Mouse (Mus musculus): ENCODE results near the gene Ank3. TPM values are rescaled to one million over a fixed set of nuclear protein-coding genes. Genes with fewer than 3 reads are reported as not detected.
A peak's percentile ranks its signal among the peaks of the same experiment; 100 is the strongest.

Gene Ank3
- polyA plus RNA-seq, 1 experiment from 2014 or later = 18.0 TPM

DNA sequence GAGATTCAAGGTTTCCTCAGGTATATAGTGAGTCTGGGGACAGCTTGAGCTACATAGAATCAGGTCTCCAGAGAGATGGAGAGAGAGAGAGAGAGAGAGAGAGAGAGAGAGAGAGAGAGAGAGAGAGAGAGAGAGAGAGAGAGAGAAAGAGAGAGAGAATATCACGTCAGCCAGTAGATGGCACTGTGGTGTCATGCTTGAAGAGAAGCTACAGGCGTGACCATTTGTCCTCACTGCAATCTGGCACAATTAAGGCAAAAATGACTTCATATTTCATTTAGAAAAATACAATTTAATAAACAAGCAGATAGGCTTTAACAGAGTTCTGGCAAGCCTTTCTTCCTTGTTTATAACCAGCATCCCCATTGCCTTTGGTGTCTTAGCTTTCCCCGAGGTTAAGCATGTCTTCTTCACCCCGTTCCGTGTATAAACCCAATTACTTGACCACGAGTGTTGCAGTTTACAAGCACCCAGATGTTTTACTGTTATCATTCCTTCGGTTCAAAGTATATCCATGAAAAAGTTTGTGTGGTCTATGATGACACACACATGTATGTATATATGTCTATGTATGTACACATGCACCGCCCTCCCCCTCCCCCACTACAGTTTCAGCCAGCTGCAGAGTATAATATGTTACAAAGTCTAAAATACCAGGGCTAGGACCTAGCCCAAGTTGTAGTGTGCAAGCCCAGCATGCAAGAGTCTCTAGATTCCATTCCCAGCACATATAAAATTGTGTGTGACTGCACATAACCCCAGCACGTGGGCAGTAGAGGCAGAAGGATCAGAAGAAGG, 53.8 kb downstream of the Ank3 start:
- no peak overlapping the region for H3K9ac ChIP-seq
- peak overlapping the region; percentile 40 for H3K4me2 ChIP-seq
- H3K4me1 ChIP-seq = 0 out of 2 replicates have a peak, but pooled peaks cover 8% of the 10 kb centered on the region
- H3K4me3 ChIP-seq = no peak overlapping the region
- WGBS = 37% methylated on average over 9 of the region's 9 CpGs
- H3K36me3 ChIP-seq = no peaks in the 10 kb centered on the region
- no peak overlapping the region for H3K27ac ChIP-seq
- H3K27me3 ChIP-seq = no peaks in the 10 kb centered on the region
- peak; percentile 58; the same call in 1 of the 2 replicates for ATAC-seq (ENCODE audit: borderline replicate concordance, extremely low read depth, low FRiP score, low TSS enrichment)
- no peaks in the 10 kb centered on the region for H3K9me3 ChIP-seq

DNA sequence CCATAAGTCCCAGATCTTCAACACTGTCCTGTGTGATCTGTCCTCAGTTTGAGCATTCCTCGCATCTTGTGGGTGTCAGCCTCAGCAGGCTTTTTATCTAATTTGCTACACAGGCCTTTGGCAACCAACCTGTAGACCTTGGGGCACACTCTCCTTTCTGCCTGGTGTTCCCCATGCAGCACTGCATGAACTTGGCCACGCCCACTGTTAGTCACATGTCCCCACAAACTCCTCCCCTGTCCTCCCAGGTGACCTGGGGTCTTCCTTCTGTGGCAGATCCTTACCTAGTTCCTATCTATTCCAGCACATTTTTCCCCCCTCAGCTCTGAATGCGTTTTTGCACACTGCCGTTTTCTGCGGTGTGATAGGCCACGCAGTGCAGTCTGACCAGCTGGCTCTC, 55.0 kb downstream of the Ank3 start:
- H3K36me3 ChIP-seq = no peaks in the 10 kb centered on the region
- WGBS = 84% methylated on average over 6 of the region's 6 CpGs
- H3K27ac ChIP-seq = no peak overlapping the region

DNA sequence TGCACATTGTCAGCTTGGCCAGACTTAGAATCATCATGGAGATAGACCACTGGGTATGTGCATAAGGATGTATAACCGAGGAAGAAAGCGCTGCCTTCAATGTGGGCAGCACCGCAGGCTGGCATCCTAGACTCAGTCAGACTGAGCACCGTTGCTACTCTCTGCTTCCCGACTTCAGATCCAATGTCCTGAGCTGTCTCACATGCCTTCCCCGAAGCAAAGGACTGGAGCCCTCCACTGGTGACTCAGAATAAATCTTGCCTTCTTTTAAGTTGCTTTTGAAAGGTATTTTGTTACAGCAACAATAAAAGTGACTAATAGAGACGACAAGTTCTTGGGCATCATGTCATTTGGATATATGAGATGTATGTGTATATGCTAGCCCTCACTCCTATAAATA, 55.9 kb downstream of the Ank3 start:
- H3K27ac ChIP-seq = no peak overlapping the region
- H3K36me3 ChIP-seq = no peaks in the 10 kb centered on the region
- no peak for ATAC-seq (ENCODE audit: borderline replicate concordance, extremely low read depth, low FRiP score, low TSS enrichment)
- H3K9ac ChIP-seq = no peak overlapping the region
- H3K4me3 ChIP-seq = no peak overlapping the region
- 66% methylated on average over 7 of the region's 7 CpGs for WGBS
- H3K9me3 ChIP-seq = no peaks in the 10 kb centered on the region
- no peak overlapping the region for H3K4me2 ChIP-seq
- 0 out of 2 replicates have a peak, but pooled peaks cover 8% of the 10 kb centered on the region for H3K4me1 ChIP-seq
- no peaks in the 10 kb centered on the region for H3K27me3 ChIP-seq

More for the DNA sequence above, 55.0 kb downstream of the Ank3 start:
- Histone ChIP-seq H3K9me3 (no peaks in the 10 kb centered on the region), H3K27me3 (no peaks in the 10 kb centered on the region), H3K4me2 (no peak overlapping the region), H3K4me1 (0 out of 2 replicates have a peak, but pooled peaks cover 8% of the 10 kb centered on the region), H3K9ac (no peak overlapping the region), H3K4me3 (no peak overlapping the region)
- ATAC-seq (ENCODE audit: borderline replicate concordance, extremely low read depth, low FRiP score, low TSS enrichment) = no peak

DNA sequence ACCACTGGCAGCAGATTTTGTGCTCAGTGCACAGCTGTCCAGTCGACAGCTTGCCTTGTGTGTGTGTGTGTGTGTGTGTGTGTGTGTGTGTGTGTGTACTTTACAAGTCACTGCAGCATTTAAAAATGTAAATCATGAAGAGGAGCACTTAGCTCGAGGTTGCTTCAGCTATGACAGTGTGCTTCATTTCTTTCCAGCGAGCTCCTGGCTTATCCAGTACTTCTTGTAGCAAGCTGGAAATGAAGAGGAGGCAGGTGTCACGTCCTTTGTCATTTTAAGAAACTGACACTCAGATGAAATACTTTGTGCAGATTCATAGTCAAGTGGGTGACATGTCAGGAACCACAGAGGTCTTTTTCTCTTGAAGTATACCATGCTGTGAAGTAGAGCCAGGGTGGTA, 66.3 kb downstream of the Ank3 start:
- Histone ChIP-seq H3K4me2 (no peak overlapping the region), H3K27ac (no peak overlapping the region), H3K4me3 (no peak overlapping the region), H3K27me3 (no peaks in the 10 kb centered on the region), H3K36me3 (no peaks in the 10 kb centered on the region), H3K9ac (no peak overlapping the region), H3K9me3 (no peaks in the 10 kb centered on the region), H3K4me1 (no peaks in the 10 kb centered on the region)
- 60% methylated on average over 4 of the region's 4 CpGs for WGBS
- ATAC-seq (ENCODE audit: borderline replicate concordance, extremely low read depth, low FRiP score, low TSS enrichment) = no peak

DNA sequence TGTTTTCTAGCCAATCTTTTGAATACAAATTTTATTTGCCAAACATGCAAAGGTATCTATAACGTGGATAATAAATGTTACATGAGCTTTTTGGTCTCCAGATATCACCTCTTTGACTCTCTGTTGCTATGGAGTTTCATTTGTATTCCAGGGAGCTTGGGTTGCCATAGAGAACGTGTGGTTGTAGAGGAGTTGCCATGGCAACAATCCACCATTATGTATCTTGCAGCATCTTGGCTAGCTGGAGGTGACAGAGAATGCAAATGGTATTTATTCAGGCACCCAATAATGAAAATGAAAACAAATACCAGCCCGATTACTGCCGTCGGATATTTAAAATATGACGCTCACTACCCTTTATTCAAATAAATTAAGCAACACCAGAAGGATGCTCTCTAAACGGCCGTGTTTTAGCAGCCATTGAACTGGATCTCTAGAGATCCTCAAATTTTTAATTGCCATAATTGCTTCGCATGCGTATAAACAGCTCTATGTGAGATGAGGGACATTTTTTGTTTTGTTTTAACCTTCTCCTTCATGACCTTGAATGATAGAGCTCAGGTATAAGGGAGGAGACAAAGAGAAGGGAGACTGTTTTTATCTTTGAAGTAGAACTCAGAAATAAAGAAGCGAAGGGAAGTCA, 67.1 kb downstream of the Ank3 start:
- Histone ChIP-seq H3K36me3 (no peaks in the 10 kb centered on the region), H3K4me1 (no peaks in the 10 kb centered on the region), H3K27me3 (no peaks in the 10 kb centered on the region), H3K9ac (no peak overlapping the region), H3K27ac (no peak overlapping the region), H3K9me3 (no peaks in the 10 kb centered on the region), H3K4me2 (no peak overlapping the region), H3K4me3 (no peak overlapping the region)
- 68% methylated on average over 11 of the region's 11 CpGs for WGBS
- ATAC-seq (ENCODE audit: borderline replicate concordance, extremely low read depth, low FRiP score, low TSS enrichment) = no peak

DNA sequence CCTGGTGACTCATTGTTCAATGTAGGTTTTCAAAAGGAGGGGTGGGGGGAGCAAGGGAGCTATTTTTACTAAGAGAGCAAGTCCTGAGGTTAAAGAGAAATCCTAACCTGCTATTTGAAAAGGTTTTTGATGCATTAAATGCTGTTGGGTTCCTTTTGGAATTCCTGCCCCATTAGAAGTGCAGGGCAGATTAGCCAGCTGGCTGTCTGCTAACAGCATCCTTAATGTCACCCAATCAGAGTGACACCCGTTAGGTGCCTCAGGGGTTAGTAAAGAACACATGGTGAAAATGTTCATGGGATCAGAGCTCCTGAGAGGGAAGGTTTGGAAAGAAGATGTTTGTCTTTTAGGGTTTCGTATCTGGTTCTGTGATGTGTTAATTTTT, 67.6 kb downstream of the Ank3 start:
- no peaks in the 10 kb centered on the region for H3K36me3 ChIP-seq
- no peak overlapping the region for H3K27ac ChIP-seq
- H3K27me3 ChIP-seq = no peaks in the 10 kb centered on the region
- 64% methylated on average over 2 of the region's 2 CpGs for WGBS
- H3K4me3 ChIP-seq = no peak overlapping the region
- H3K4me1 ChIP-seq = no peaks in the 10 kb centered on the region
- ATAC-seq (ENCODE audit: borderline replicate concordance, extremely low read depth, low FRiP score, low TSS enrichment) = no peak
- H3K9me3 ChIP-seq = no peaks in the 10 kb centered on the region
- no peak overlapping the region for H3K9ac ChIP-seq
- no peak overlapping the region for H3K4me2 ChIP-seq

DNA sequence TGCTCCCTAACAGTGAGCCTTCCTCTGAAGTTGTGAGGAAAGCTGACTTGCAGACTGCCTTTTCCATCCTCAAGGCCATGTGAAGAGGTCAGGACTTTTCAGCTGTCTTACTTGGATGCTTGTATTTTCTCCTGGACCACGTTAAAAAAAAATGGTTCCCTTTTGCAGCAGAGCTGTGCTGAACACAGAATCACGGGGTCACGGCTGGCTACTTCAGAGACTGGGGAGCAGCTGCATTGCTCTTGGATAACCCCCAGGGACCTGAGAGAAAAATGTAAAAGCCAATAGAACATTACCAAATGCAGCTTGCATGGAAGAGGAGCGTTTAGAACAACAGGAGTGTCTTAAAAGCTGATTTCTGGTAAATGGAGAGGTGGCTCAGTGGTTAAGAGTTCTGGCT, 68.0 kb downstream of the Ank3 start:
- no peak for ATAC-seq (ENCODE audit: borderline replicate concordance, extremely low read depth, low FRiP score, low TSS enrichment)
- Histone ChIP-seq H3K36me3 (no peaks in the 10 kb centered on the region), H3K4me3 (no peak overlapping the region), H3K27me3 (no peaks in the 10 kb centered on the region), H3K9ac (no peak overlapping the region), H3K27ac (no peak overlapping the region), H3K4me2 (no peak overlapping the region), H3K9me3 (no peaks in the 10 kb centered on the region), H3K4me1 (no peaks in the 10 kb centered on the region)
- WGBS = 53% methylated on average over 4 of the region's 4 CpGs

DNA sequence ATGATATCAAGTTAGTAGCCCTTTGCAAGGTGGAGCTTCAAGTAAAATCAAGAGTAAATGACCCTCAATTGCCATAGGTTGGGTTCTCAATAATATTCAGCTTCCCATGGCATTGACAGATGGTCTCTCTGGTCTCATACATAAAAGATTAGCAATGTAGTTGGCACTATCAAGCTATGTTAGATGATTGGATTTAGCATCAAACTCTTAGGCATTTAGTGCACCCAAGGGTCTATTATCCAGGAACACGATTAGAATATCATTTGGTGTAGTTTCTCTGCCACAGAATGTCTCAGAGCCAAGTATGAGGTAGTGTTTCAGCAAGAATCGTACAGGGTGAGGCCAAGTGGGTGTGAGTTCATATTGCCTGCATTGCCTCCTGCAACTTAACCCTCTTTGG, 68.6 kb downstream of the Ank3 start:
- Histone ChIP-seq H3K36me3 (no peaks in the 10 kb centered on the region), H3K27me3 (no peaks in the 10 kb centered on the region), H3K4me2 (no peak overlapping the region), H3K9me3 (no peaks in the 10 kb centered on the region), H3K4me1 (no peaks in the 10 kb centered on the region), H3K4me3 (no peak overlapping the region), H3K27ac (no peak overlapping the region), H3K9ac (no peak overlapping the region)
- ATAC-seq (ENCODE audit: borderline replicate concordance, extremely low read depth, low FRiP score, low TSS enrichment) = no peak
- 62% methylated on average over 2 of the region's 2 CpGs for WGBS

DNA sequence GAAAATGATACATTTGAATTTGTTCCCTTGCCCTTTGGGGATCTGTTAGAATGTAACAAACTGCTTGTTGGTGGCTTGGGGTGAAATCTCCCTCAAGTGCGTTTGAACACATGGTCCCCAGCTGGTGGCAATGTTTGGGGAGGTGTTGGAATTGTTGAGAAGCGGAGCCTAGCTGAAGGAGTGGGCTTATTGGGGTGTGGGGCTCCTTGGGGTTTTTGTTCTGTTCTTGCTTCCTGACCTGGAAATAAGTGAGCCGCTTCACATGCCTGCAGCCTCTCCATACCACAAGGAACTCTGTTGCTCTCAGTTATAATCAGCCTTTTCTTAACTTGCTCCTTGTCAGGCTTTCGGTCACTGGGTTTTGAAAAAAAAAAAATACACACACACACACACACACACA, 73.3 kb downstream of the Ank3 start:
- Histone ChIP-seq H3K4me1 (no peaks in the 10 kb centered on the region), H3K27me3 (no peaks in the 10 kb centered on the region), H3K9me3 (no peaks in the 10 kb centered on the region), H3K27ac (no peak overlapping the region), H3K9ac (no peak overlapping the region), H3K4me3 (no peak overlapping the region), H3K4me2 (no peak overlapping the region), H3K36me3 (no peaks in the 10 kb centered on the region)
- 78% methylated on average over 4 of the region's 4 CpGs for WGBS
- ATAC-seq (ENCODE audit: borderline replicate concordance, extremely low read depth, low FRiP score, low TSS enrichment) = no peak

DNA sequence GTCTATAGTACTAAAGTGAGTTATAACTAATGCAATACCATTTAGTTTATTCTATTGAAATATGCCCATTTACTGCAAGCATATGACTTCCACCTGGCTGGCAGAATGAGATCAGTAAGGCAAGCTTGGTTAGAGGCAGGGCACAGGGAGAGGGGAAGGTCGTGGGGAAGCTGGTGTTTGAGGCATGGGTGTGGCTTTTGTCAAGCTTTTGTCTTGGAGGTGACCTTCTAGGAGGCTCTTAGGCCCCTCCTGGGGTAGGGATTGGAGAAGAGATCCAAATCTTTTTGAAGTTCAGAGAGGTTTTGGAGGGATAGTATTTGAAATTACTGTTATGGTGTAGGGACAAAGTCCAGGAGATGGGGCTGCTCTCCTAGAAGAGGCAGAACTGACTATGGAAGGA, 78.3 kb downstream of the Ank3 start:
- Histone ChIP-seq H3K4me2 (no peak overlapping the region), H3K27me3 (no peaks in the 10 kb centered on the region), H3K4me3 (no peak overlapping the region), H3K9me3 (no peaks in the 10 kb centered on the region), H3K36me3 (no peaks in the 10 kb centered on the region), H3K4me1 (no peaks in the 10 kb centered on the region), H3K9ac (no peak overlapping the region), H3K27ac (no peak overlapping the region)
- 7% methylated on average over 1 of the region's 1 CpGs for WGBS
- no peak for ATAC-seq (ENCODE audit: borderline replicate concordance, extremely low read depth, low FRiP score, low TSS enrichment)

DNA sequence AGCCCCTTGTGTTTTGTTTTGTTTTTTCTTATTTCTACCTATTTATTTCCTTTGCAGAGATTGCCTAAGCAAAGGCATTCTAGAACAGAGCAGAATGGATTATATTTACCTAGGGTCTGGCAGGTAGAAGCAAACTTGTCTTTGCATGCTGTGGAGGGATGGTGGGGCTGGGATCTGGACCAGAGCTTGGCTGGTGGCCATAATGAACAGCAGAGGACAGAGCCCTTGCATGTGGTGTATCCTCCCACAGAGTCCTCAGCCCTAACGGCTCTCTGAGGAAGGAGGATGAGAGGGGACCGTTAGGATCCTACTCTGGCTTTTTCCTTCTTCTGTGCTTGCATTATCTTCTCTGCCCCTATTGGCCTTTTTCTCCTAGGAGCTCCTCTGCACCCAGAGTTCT, 79.1 kb downstream of the Ank3 start:
- Histone ChIP-seq H3K4me2 (no peak overlapping the region), H3K27ac (no peak overlapping the region), H3K36me3 (no peaks in the 10 kb centered on the region), H3K27me3 (no peaks in the 10 kb centered on the region), H3K4me1 (no peaks in the 10 kb centered on the region), H3K4me3 (no peak overlapping the region), H3K9me3 (no peaks in the 10 kb centered on the region), H3K9ac (no peak overlapping the region)
- ATAC-seq (ENCODE audit: borderline replicate concordance, extremely low read depth, low FRiP score, low TSS enrichment) = no peak
- 43% methylated on average over 2 of the region's 2 CpGs for WGBS

DNA sequence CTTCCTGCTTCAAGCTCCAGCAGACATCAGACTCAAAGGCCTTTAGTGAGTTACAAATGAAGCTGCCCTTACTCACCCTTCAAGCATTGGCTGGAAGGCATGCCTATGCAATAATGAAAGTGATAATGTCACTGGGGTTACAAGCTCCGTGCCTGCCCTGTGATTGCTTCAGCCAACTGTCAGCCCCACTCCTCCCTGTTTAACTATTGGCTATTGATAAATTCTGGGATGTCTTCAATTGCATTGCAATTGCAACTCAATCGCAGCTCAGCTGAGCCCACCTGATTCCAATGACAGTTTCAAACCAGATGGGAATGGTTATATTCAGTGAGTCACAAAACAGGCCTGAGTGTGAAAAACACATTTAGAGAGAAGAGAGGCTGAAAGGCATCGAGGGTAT, 80.3 kb downstream of the Ank3 start:
- no peak overlapping the region for H3K9ac ChIP-seq
- H3K4me1 ChIP-seq = no peaks in the 10 kb centered on the region
- 61% methylated on average over 3 of the region's 3 CpGs for WGBS
- H3K27ac ChIP-seq = no peak overlapping the region
- no peaks in the 10 kb centered on the region for H3K36me3 ChIP-seq
- H3K4me2 ChIP-seq = no peak overlapping the region
- H3K4me3 ChIP-seq = no peak overlapping the region
- H3K9me3 ChIP-seq = no peaks in the 10 kb centered on the region
- no peaks in the 10 kb centered on the region for H3K27me3 ChIP-seq
- no peak for ATAC-seq (ENCODE audit: borderline replicate concordance, extremely low read depth, low FRiP score, low TSS enrichment)
